Mouse (Mus musculus) Patski (cell line): Measurements from ENCODE around the gene Slc13a4. TPM values are rescaled to one million over a fixed set of nuclear protein-coding genes. Genes with fewer than 3 reads are reported as not detected.

Source experiments
- ATAC-seq: fragments of 100-300 bp; one replicate; pipeline ENCODE4 v1.8.0; 2021
- CTCF ChIA-PET: fragments of 350-600 bp; sonication (Branson Sonifier 250); formaldehyde crosslinking; loops from one replicate; lab custom pipeline; 2022; ENCODE audit warnings: inconsistent platforms; lab: Charles Lee
- POLR2A ChIA-PET: fragments of 350-600 bp; sonication (Branson Sonifier 250); formaldehyde crosslinking; loops from one replicate; lab custom pipeline; 2022; ENCODE audit warnings: antibody characterized with exemption, inconsistent platforms; lab: Charles Lee
- DNase-seq: peaks from one replicate; pipeline ENCODE4 v3.0.0-alpha.2; 2011; ENCODE audit warnings: low read depth, low spot score
- H3K27me3 ChIP-seq: fragments of 371-371 bp; one replicate; pipeline ENCODE4 v1.5.1; 2021
- CTCF ChIP-seq: fragments of 100-300 bp; IDR thresholded peaks from one replicate; pipeline ENCODE4 v1.5.1; 2021
- in situ Hi-C: fragments of 300-500 bp; cut with MboI; formaldehyde crosslinking; loops from 3 replicates; pipeline ENCODE4 v1.11.1; 2018; ENCODE audit warnings: low pct_unique_long_range_greater_than_20kb, mixed read lengths
- polyA plus RNA-seq: library from polyadenylated mRNA; unstranded; gene quantifications from one replicate; pipeline ENCODE4 v1.2.3, GENCODE M21; 2021

Slc13a4 gene
- polyA plus RNA-seq, 1 experiment from 2014 or later = not detected

DNA sequence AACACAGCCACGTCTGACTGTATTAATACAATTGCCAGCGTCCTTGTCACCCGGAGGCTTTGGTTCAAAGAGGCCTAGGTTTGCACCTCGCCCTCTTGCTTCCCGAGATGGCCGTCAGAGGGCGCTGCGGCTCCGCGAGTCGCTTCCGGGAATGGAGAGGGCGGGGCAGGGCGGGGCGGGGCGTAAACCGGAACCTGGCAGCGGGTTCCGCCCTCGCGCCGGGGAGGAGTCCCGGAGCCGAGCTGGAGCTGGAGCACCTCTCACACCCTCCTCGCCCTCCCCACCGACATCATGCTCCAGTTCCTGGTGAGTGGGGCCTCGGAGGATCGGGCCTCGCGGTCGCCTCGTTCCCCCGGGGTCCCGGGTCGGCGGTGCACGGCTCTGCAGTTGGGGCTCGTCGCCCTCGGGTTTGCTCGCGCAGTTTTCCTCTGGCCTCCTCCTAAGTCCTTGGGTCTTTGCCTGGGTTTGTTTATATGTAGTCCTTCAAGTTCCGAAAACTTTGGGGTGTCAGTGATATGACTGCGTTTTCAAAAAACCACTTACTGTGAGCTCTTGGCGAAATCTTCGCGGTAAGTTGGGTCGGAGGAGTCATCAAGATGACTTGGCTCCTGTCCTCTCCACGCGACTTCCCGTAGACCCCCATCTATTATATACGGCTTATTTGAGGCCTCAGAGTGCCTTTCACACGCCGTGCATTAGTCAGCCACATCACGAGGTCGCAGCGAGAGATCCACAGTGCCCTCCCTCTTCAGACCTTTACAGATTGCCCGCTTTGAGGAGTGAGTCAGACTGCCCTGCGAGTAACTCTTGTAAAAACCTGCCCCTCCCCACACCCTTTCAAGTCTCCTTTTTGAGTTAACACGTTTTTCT, 55.2 kb downstream of the Slc13a4 start:
- CTCF ChIA-PET = interaction anchor here (1.2 to 5.8 kb wide), 3 partner anchors 74 to 315 kb away, joined by 4 to 30 read pairs (median 4); no protein-coding TSS in a partner anchor
- in situ Hi-C loops = loop anchor here (5.0 to 10.0 kb wide), 2 partner anchors 122 to 315 kb away; no protein-coding TSS in a partner anchor
- POLR2A ChIA-PET = no interaction called here
- peak; percentile 90 for TF ChIP-seq CTCF
- H3K27me3 ChIP-seq = no peaks in the 10 kb centered on the region
- ATAC-seq (peak; percentile 97), DNase-seq (peak; percentile 79)

DNA sequence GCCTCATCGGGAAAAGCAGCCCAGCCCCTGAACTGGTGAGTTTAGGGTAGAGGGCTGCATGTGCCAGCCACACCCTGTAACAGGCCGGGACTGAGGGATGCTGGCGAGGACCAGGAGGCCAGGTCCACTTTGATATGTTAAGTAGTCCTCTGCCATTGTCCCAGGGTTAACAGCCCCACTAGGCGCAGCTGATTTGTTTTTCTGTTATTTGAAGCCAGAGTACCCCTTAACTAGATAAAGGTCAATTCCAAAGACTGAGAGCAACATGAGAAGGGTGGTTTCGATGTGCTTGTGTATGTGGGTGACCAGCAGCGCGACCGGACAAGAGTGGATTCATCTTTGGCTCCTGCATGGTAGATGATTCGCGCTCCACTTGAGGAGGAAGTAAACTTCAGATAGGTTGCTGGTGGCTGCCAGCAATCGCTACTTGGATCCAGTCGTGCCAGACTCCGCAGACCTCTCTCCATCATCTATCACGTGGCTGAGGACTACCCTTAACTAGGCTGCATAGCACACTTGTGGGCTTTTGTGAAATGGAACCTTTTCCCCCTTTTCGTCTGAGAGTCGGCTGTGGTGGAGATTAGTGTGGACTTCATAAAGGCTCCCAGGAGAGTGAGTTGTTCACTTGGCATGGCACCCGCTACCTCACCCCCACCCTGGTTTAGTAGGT, 56.0 kb downstream of the Slc13a4 start:
- CTCF ChIA-PET = interaction anchor here (1.2 to 5.8 kb wide), 3 partner anchors 75 to 316 kb away, joined by 4 to 30 read pairs (median 4); no protein-coding TSS in a partner anchor
- ATAC-seq = no peak
- POLR2A ChIA-PET = no interaction called here
- H3K27me3 ChIP-seq = no peaks in the 10 kb centered on the region
- in situ Hi-C loops = loop anchor here (5.0 to 10.0 kb wide), 2 partner anchors 123 to 315 kb away; no protein-coding TSS in a partner anchor
- no peak for TF ChIP-seq CTCF
- DNase-seq = no peak

DNA sequence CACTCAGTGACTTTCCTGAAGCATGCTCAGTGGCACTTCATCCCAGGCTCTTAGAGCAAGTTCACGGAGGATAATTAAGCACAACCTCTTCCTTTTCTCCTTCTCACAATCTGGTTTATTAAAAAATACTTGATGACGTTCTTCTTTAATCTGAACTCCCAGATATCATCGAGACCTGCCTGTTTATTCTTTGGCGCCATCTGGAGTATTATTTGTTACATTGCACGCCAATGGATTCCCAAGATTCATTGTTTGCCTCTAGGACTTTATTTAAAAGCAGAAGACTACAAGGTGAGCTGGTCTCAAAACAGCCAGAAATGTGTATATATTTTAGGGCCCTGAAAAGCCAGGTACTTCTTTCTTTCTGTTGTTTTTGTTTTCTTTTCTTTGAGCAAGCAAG, 62.8 kb downstream of the Slc13a4 start:
- ATAC-seq (no peak), DNase-seq (no peak)
- in situ Hi-C loops = no loop called here
- ChIA-PET POLR2A (no interaction called here), CTCF (interaction anchor here (1.3 to 1.9 kb wide), 5 partner anchors 9 to 134 kb away, joined by 3 to 7 read pairs (median 6); no protein-coding TSS in a partner anchor)
- peak; percentile 56 for TF ChIP-seq CTCF
- no peaks in the 10 kb centered on the region for H3K27me3 ChIP-seq

DNA sequence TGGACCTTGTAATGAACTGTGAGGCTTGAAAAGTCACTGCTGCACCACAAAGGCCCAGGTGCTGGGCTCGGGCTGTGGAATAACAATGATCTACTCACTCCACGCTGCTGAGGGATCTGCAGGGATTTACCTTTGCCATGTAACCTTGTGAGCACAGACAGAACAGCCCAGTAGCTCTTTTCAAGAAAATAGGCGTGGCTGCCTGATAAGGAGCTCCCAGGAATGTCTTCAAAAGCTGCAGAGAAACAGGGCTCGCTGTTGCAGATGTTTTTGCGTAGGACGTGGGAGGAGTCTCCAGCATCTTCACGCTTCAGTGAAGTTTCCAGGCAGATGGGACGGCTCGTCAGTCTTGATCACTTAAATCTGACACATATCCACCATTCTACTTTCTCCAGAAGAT, 63.9 kb downstream of the Slc13a4 start:
- in situ Hi-C loops = no loop called here
- TF ChIP-seq CTCF = no peak
- POLR2A ChIA-PET = no interaction called here
- no peaks in the 10 kb centered on the region for H3K27me3 ChIP-seq
- CTCF ChIA-PET = interaction anchor here (1.0 to 1.5 kb wide), 3 partner anchors 15 to 55 kb away, joined by 3 read pairs; no protein-coding TSS in a partner anchor
- no peak for ATAC-seq
- no peak for DNase-seq

DNA sequence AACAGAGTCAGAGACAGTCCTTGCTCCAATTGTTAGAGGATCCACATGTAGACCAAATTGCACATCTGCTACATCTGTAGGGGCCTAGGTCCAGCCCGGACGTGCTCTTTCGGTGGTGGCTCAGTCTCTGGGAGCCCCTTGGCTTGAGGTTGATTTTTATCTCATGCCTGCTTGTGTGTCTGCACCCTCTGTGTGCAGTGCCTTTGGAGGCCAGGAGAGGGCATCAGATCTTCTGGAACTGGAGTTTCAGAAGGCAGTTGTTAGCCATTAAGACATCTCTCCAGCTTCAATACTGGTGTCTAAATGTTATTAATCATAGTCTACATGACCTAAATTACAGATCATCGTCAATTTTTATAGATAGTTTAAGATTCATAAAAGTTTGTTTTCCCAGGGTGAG, 64.7 kb downstream of the Slc13a4 start:
- CTCF ChIA-PET = interaction anchor here (1.0 kb wide), 1 partner anchor 14 kb away, joined by 3 read pairs; no protein-coding TSS in a partner anchor
- no peak for ATAC-seq
- TF ChIP-seq CTCF = peak; percentile 47
- in situ Hi-C loops = no loop called here
- DNase-seq = no peak
- POLR2A ChIA-PET = no interaction called here
- no peaks in the 10 kb centered on the region for H3K27me3 ChIP-seq

DNA sequence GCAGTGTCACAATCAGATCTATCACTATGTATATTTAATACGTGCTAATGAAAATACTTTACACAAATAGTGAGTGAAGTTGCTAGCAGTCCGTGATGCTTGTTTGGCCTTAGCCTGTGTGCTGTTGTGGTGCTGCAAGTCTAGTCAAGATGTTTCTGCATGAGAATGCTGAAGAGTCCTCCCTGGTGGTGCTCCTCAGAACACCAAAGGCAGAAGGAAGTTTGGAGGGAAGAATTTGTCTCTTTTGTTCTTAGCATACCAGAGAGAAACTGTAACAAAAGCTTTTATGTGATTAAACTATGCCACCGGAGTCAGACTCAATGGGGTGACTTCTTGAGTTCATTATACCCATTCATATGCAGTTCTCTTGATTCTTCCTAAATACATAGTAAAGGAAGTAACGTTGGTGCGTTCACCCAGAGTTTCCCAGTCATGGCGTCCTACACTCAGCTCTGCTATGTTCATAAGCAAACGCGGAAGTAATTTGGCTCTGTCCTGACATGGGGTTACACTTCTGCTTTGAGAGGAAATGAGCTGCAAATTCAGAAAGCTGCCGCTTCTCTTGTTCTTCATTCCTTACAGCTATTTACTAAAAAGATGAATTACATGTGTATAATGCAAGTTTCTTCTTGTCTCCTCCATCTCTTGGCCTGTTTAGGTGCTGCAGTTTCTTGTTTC, 71.7 kb downstream of the Slc13a4 start:
- ATAC-seq = no peak
- CTCF ChIA-PET = interaction anchor here (1.8 kb wide), 1 partner anchor 9 kb away, joined by 6 read pairs; no protein-coding TSS in a partner anchor
- TF ChIP-seq CTCF = no peak
- in situ Hi-C loops = no loop called here
- no peaks in the 10 kb centered on the region for H3K27me3 ChIP-seq
- no peak for DNase-seq
- POLR2A ChIA-PET = no interaction called here

DNA sequence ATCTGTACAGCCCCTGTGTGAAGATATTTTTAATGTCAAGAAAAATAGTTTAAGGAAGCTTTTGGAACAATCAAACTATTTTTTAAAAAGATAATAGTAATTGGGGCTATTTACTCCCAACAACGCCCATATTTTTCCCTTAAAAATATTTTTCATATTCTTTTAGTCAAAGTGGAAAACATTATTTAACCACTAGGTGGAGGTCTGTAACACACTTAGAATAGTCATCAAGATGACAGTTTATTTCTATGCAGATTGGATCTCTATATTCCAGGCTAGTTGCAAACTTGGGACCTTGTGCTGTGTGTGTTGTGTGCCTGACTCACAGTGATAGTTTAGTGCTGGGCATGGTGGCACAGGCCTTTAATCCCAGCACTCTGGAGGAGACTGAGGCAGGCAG, 78.5 kb downstream of the Slc13a4 start:
- DNase-seq = no peak
- ChIA-PET CTCF (interaction anchor here (1.0 to 1.3 kb wide), 2 partner anchors 14 to 35 kb away, joined by 3 read pairs; no protein-coding TSS in a partner anchor), POLR2A (no interaction called here)
- H3K27me3 ChIP-seq = no peaks in the 10 kb centered on the region
- TF ChIP-seq CTCF = peak; percentile 30
- in situ Hi-C loops = no loop called here
- no peak for ATAC-seq

DNA sequence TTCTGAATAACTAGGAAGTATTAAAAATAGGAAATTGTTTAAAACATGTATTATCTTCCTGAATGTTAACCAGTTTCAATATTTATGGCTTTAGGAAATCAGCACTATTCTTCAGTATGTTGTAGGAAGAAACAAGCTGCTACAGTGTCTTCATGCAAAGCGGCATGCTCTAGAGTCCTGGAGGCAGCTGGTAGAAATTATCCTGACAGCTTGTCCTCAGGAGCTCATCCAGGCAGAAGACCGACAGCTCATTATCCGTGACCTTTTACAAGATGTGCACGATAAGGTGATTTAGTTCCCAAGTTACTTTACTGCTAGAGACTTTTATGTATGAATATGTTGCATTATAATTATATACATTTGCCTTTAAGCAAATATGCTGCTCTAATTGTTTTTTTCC, 82.2 kb downstream of the Slc13a4 start:
- DNase-seq (no peak), ATAC-seq (no peak)

More for the DNA sequence above, 82.2 kb downstream of the Slc13a4 start:
- ChIA-PET POLR2A (no interaction called here), CTCF (interaction anchor here (0.6 to 1.3 kb wide), 3 partner anchors 15 to 78 kb away, joined by 3 to 4 read pairs (median 3); no protein-coding TSS in a partner anchor)
- TF ChIP-seq CTCF = no peak
- in situ Hi-C loops = no loop called here
- no peaks in the 10 kb centered on the region for H3K27me3 ChIP-seq

Other genes starting within 250 kb of the Slc13a4 start
- 19.5 TPM for gene Cnot4, start 174.4 kb downstream of the Slc13a4 start, polyA plus RNA-seq
- gene Nup205, start 130.7 kb downstream of the Slc13a4 start, polyA plus RNA-seq = 43.6 TPM
- not detected for gene Fam180a, start 18.0 kb upstream of the Slc13a4 start, polyA plus RNA-seq
- 174 TPM for gene Mtpn, start 231.8 kb upstream of the Slc13a4 start, polyA plus RNA-seq